Mouse (Mus musculus): ENCODE data around the gene Ap1b1.

DNA sequence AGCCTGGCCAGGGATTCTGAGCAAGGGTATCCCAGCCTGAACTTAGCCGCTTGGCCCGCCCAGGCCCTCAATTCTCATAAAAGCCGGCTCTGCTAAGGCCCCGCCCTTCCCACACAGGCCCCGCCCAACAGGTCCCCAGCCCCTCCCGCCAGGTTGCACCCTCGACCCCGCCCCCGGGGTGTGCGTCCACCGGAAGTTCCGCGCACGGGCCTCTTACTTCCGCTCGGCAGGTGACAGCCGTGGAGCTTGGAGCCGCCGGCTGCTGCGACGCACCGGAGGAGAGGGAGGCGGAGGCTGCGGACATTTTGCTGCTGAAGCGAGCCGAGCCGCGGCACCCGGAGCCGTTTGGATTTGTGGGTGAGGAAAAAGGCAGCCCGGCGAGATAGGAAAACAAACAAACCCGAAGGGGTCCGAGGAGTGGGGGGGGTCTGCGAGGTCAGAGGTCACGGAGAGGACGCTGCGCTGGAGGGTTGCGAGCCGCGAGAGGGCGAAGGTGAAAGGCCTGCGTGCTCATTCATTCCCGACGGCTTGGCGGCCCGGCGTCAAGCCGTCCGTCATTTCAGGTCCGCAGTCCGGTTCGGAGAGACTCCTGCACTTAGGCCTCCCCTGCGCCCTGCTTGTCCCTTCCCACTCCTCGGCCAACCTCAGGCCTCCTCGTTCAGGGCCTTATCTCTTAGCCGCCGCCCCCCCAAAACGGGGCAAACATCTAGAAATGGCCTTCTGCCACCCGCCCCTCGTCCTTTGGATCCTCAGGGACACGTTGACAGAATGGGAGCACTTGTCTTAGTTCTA, at the start of gene Ap1b1:
- TF ChIP-seq CTCF (IDR thresholded peaks at IDR 0.05; ENCODE audit: control insufficient read depth, insufficient read depth, insufficient replicate concordance, low read depth, low read length) (no peak), POLR2A (IDR thresholded peaks at IDR 0.05; ENCODE audit: control insufficient read depth, low read depth, low read length) (peak; percentile 46; the same call in 1 of the 2 replicates)

All from testis, adult 2 months (tissue).